Mouse (Mus musculus) ovary, postnatal 36 days (tissue): Measurements from ENCODE around the gene Sox30.

Source experiments
- DNase-seq: peaks from one replicate; pipeline ENCODE4 v3.0.0; 2022; ENCODE audit warnings: low spot score, mixed read lengths

The Sox30 gene

DNA sequence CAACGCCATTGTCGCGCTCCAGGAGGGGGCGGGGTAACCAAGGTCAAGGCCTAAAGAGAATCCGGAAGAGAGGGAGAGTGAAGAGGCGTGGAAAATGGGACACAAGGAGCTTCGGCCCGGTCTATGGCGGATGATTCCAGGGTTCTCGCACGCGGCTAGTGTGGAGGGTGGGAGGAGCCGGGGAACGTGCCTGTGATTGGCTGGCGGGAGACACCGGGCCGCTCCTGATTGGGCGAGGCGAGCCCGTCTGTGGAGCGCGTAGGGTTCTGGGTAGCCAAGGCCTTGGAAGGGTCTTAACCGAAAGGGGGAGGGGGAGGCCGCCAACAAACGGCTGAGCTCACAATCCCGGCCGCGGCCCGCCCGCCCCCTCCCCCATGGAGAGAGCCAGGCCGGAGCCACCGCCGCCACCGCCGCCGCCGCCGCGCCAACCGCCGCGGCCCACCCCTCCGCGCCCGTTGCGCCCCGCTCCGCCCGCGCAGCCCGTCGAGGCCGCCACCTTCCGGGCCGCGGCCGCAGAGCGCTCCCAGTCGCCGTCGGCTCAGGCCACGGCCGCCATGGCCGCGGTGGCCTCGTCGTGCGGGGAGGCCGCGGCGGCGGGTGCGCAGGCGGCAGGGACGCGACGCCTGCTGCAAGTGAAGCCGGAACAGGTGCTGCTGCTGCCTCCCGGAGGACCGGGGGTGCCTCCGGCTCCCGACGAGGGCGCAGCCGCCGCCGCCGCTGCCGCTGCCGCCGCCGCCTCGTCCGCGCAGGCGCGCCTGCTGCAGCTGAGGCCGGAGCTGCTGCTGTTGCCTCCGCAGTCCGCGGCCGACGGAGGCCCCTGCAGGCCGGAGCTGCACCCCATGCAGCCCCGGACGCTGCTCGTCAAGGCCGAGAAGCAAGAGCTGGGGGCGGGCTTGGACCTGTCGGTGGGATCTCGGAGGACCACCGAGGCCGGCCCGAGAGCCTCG lies at the start of gene Sox30:
TSS of gene Sox30 (plus strand) at position 365 of the 947 bp plus-strand sequence.
- DNase-seq, result peak; percentile 62

DNA sequence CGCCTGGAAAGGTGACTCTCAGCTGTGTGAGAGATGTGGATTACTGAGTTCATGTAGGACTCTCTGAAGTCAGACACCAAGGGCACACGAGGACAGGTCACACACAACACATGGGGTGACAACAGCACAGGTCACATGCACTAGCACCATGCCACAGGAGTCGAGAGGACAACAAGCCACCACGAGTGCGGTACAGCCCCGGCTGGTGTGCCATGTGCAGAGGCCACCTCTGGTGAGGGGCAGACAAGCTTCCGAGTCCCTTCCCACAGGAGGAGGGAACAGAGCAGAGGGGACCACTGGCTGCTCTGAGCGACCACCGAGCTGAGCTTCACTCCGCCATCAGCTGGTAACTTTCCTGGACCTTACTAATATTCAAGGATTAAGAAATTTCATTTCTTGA lies 47.3 kb upstream of the Sox30 start:
- no peak for DNase-seq

DNA sequence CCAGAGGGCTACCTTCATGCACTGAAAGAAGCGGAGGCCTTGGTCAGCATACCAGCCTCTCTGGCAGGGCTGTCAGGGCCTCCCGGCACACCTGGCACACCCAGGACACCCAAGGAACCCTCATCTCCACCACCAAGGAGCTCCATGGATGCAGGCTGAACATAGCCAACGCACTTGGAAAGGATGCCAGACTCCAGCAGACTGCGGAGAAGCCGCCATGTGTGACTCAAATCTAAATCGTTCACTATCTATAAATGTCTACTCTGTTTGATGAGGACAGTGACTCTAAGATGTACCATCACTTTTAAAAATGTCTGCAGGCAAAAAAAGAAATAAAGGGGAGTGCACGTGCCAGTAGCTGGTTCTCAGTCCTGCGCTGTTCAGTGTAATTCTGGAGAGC lies 42.6 kb upstream of the Sox30 start:
- DNase-seq, result no peak

DNA sequence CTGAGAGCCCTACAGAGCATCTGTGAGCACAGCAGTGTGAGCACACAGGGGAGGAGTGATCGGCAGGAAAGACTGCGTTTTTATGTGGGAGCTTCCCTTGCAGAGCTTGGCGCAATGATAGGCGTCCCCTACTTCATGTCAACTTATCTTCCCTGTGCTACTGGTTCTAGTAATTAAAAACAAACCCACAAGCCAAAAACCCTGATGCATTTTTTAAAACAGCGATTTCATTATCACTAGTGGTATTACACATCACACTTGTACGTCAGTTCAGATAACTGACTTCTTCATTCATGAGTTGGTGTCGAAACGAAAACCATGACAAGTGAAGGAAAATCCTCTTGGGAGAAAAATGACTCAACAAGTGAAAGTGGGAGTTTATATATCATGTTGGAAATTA lies 41.2 kb upstream of the Sox30 start:
- no peak for DNase-seq

DNA sequence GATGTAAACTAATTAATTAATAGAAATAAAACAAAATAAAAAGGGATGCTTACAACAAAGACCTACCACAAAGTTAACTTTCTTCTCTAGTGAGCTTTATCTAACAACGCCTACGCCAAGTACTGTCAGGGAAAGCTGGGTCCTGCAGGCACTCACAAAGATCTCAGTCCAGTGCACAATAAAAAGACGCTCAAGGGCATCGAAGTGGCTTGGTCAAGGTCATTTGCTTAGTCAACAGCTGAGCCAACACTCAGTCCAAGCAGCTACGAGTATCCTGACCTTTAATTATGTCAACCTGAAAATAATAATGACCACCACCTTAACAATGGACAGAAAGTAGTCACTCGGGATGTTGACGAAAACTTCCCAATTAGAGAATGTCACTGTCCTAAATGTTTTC lies 37.8 kb upstream of the Sox30 start:
- no peak for DNase-seq

DNA sequence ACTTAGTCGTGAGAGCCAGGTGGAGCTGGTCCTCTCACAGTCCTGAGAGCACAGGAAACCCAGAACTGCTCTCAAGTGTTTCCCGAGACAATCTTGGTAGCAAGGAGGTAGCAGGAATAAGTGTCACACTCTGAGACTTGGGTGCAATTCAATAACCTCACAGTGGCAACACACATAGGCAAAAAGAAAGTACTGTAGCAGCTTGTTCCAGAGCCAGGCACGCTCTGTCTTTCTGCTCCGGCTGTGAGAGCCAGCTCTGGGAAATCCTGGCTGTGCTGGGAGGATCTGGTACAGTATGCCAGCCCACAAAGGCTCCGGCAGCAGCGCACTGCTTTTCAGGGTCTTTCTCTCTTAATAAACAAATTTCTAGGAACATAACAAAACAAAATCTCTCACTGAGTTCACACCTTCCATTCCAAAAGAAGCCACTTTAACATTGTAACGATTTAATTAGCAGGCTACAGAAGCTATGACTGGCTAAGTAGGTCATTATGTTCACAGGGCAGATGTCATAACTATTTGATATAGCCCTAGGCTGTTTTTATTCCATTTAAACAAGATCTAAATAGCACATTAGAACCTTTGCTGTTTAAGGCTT lies 36.9 kb upstream of the Sox30 start:
- no peak for DNase-seq

DNA sequence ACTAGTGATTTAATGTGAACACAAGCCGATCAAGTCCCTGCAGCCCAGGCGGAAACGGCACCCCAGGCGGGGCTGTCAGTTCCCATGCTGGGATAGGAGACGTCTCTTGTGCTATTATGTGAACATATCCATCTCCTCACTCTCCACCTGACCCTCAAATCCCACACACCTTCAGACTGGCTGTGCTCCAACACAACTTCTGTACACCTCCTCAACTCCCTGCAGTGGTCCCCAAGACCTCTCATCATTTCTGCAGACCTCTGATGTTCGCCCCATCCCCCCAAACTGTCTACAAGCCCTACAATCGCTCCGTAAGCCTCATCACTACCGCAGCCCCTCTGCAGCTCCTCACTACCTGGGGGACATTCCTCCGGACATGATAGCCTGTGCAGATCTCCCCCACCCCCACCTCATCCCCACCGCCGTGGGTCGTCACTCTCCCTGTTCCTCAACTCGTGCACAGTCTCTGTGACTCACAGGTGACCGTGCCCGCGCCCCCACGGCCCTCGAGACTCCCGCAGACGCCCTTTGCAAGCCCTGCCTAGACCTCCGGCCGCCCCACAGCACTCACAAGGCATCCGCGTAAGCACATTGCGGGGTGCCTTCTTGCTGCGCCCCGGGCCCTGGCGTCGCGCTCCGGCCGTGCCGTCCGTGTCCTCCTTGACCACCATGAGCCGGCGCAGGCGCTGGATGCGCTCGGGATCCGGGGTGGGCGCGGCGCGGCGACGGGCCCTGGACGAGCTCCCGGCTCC lies 36.0 kb upstream of the Sox30 start:
- DNase-seq, result no peak

DNA sequence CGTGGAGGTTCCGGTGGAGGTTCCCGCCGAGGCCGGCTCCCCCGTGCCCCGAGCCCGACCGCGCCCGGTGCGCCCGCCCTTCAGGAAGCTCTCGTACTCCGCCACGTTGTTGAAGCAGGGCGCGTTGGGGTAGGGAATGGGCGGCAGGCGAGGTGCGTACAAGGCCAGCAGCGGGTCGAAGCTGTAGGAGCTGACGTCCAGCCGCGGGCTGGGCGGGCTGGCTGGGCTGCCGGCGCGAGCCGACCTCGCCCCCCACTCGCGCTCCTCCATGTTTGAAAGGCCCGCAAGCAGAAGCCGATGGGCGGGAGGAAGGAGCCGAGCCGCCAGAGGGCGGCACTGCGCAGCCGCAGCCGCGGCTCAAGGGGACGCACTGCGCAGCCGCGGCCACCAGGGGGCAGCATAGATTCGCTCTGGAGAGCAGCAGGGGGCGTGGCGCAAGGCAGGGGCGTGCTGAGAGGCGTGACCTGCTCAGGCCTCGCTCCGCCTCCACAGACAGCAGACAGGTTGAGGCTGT lies 35.4 kb upstream of the Sox30 start, which contains the start of gene Lsm11:
TSS of gene Lsm11 (minus strand) at position 293 of the 514 bp plus-strand sequence.
- DNase-seq, result peak; percentile 99

DNA sequence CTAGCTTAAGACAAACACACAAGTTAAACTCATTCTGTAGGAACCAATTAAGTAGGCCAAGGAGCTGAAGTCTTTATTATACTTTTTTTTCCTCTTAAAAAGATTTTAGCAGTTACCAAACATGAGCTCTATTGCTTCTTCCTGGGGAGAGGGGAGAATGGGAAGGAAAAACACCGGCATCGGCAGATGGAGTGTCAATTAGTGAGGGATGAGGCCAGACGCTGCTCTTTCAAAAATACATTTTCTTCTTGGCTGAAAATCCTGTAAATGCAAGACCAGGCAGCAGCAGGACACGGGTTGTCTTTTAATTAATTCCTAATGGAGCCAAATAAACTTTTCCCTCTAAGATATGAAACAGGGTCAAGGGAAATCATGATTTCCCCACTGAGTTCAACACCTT lies 33.3 kb upstream of the Sox30 start:
- DNase-seq, result no peak

DNA sequence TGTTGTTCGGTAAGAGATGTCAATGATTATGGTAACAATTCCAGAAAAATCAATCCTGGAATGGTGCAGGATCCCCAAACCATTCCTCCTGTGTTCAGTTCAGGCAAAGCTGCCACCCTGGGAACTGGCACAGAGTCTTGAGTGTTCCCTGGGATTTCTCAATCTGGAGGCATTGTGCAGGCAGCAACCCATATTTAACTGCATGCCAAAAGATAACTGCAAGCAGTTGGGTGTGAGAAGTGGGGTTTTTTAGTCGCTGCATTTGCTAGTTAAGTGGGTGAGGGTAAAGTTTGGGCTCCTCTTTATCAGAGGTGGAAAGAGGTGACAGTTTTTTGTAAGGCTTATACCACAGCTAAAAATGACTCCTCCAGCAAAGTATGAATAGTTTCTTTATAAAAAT lies 32.6 kb upstream of the Sox30 start:
- no peak for DNase-seq

DNA sequence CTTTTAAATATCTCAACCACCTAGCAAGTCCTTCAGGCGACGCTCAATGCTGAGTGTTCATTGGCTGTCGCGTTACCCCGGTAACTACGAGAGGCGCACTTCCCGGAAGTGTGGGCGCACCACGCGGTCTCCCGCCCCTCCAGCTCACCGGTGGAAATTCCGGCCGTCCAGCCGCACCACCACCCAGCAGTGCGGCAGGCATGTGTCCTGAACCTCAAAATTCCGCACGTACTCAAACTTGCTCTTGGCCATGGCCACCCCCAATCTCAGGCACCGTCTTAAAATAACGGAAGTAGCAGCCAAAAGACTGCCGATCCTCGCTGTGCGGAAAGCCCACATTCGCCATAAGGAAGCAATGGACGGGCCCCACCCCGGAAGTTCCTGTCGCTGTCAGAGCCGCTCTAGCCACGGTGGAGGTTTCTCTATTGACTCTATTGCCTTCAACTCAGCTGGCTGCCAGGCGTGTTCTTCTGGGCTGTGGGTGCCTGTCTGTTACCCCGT lies 24.9 kb upstream of the Sox30 start, which contains the start of gene Thg1l:
TSS of gene Thg1l (minus strand) at position 368 of the 501 bp plus-strand sequence.
- DNase-seq, result peak; percentile 87

DNA sequence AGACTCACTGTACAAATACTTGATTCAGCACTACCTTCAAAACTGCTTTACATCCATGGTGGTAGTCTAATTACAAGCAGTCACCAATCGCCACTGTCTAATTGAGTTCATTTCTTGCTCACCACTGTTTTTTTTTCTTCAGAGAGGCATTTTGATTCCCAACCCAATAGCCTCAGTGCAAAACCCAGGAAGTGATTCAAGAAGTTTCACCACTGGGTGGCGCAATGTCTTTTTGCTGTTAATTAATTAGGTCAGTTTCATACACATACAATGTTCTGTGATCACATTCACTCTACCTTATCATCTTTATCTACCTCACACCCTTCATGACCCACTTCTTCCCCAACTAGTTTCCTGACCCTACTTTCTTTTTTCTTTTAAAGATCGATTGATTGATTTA lies 20.5 kb upstream of the Sox30 start:
- DNase-seq, result no peak

DNA sequence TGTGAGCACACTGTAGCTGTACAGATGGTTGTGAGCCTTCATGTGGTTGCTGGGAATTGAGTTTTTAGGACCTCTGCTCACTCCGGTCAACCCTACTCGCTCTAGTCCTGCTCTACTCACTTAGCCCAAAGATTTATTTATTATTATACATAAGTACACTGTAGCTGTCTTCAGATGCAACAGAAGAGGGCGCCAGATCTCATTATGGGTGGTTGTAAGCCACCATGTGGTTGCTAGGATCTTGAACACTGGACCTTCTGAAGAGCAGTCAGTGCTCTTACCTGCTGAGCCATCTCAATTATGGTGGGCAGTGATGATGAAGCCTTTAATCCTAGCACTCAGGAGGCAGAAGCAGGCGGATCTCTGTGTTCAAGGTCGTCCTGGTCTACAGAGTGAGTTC lies 20.1 kb upstream of the Sox30 start:
- no peak for DNase-seq

DNA sequence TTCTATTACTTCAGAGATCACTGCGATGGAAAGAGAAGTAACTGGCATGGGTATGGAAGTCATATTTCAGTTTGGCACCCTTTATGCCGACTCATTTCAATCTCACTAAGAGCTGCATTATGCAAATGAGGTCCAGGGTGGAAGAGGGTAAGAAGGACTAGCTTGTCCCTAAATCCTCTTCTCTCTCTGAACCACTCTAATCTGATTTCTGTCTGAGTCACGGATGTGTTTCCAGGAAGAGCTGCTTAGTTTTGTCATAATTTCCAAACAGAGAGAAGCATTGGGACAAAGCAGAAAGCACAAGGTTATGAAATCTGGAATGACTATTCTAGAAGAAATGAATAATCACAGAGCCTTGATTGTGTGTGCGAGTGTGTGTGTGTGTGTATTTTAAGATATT lies 13.2 kb upstream of the Sox30 start:
- no peak for DNase-seq

DNA sequence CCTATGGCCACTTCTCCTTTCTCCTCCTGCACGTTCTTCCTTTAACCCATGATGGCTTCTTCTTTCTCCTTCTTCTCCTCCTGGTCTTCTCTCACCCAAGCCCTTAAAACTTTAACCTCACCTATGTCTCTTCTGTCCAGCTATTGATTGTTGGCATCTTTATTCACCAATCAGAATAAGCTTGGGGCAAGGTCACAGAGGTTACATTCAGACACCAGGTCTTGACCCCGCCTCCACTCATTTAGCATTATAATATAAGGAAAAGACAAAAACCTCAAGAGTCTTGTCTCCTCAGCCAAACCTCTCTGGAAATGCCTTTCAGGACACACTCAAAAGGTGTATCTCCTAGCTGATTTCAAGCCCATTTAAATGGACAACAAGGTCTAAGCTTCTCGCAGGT lies 11.6 kb upstream of the Sox30 start:
- no peak for DNase-seq

DNA sequence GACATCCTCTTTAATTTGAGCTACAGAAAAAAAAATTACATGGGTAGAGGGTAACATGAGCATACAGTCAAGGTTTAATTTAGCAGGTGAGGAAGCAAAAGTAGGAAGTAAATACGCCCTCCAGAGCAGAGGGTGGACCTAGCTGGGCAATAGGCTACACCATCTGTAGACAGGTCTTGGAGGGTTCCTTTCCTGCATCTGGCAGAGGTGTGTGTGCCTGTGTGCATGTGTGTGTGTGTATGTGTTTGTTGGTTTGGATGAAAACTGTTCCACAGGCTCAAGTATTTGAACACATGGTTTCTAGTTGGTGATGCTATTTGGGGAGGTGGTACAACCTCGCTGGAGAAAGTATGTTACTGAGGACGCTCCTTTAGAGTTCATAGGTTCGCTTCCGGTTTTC lies 6.5 kb upstream of the Sox30 start:
- DNase-seq, result no peak

DNA sequence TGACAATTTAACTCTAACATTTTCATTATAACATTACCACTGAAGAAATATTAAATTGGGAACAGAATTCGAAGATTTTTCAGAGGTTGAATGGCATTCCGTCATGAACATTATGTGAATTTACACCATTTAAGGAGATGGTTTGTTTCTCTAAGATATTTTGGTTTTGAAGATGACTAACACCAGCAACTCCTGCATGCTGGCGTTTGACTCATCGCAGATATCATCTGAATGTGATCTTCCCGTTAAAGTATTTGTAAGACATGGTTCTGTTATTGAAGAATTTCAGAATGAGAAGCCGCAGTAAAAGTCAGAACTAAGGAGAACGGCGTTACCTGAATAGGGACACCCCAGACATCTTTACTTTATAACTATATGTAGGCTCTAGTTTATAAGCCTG lies 5.6 kb upstream of the Sox30 start:
- no peak for DNase-seq

DNA sequence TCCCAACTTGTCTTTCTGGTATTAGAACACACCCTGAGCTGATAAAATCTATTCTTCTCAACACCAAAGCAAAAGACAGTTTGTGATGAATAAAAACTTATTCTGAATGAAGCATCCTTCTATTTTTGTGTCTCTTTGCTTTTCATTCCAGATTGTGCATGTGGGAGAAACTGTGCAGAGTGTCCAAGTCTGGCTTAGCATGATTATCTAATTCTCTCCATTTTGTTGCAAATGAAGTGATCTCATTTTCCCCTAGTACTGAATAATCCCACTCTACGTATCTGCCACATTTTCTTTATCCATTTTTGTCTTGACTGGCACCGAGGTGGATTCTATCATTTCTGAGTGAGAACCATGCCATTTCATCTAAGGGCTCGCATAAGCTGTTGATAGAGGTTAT lies 4.0 kb upstream of the Sox30 start:
- DNase-seq, result no peak

DNA sequence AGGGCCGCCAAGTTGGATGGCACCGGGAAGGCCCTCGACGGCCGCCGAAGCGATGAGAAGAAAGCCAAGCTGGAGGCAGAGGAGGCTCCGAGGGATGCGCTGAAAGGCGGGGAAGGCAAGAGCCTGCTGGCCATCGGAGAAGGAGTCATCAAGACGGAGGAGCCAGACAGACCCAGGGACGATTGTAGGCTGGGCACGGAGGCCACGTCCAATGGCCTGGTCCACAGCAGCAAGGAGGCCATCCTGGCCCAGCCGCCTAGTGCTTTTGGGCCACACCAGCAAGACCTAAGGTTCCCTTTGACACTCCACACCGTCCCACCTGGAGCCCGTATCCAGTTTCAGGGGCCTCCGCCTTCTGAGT lies 763 bp downstream of the Sox30 start:
- no peak for DNase-seq

DNA sequence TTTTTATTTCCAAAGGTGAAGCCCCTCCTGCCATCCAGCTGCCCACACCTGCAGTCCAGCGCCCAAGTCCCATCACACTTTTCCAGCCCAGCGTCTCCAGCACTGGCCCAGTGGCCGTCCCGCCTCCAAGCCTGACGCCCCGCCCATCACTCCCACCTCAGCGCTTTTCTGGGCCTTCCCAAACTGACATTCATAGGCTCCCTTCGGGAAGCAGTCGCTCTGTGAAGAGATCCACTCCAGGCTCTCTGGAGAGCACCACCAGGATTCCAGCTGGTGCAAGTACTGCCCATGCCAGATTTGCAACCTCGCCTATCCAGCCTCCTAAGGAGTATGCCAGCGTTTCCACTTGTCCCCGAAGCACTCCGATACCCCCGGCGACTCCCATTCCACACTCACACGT lies 11.5 kb downstream of the Sox30 start:
- peak; percentile 48 for DNase-seq

DNA sequence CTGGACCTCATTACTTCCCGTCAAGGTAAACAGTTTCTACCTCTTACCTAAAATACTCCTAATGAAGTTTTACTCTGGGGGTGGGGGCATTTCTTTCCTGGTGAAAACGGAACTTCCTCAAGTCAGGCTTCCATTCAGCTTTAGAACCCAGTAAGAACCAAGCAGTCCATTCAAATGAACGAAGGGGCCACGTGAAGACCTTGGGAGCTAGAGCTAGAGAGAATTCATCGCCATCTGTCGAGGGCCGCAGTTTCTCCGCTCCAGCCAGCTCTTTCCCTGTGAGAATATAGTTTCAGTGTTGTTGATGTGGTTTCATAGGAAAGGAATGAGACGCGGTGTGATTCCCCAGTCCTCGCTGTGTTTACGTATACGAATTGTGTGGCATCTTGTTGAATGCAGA lies 12.0 kb downstream of the Sox30 start:
- DNase-seq, result no peak

DNA sequence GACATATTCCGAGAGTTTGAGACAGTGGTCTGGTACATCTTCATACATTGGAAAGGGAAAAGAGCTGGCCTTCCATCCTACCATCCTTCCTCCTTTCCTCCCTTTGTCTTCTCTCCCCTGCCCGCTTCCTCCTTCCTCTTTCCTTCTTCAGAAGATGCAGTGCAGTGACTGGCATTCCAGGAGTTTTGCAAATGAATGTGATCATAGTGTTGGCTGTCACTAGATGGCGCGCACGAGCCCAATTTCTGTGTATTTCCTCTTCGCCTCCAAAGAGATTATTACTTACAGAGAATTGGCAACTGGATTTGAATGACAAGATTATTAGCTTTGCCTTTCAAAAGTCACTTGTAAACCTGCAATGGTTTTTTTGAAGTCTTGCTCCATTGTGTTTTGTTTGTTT lies 36.0 kb downstream of the Sox30 start:
- peak; percentile 58 for DNase-seq
